Mouse (Mus musculus) CH12.LX (cell line): ENCODE results near the gene Pla2g7. TPM values are rescaled to one million over a fixed set of nuclear protein-coding genes. Genes with fewer than 3 reads are reported as not detected.
A peak's percentile ranks its signal among the peaks of the same experiment; 100 is the strongest.

Source experiments
- DNase-seq: peaks from one replicate; pipeline ENCODE4 v3.0.0-alpha.2; 2013; ENCODE audit errors: extremely low read depth
- H3K27ac ChIP-seq: 2 replicates; pipeline ENCODE4 v1.5.1; 2012; ENCODE audit warnings: low read depth, mild to moderate bottlenecking, control low read depth, moderate library complexity; ENCODE audit not compliant: insufficient read depth
- H3K27me3 ChIP-seq: replicated peaks from 2 replicates; pipeline ENCODE3; 2012; ENCODE audit warnings: inconsistent platforms
- H3K36me3 ChIP-seq, 2 experiments: replicated peaks in 1 of 2; 2 replicates each; pipeline versions ENCODE3 to v1.6.1; 2012; ENCODE audit warnings: inconsistent platforms in 1 of 2, low read length in 1 of 2, mild to moderate bottlenecking in 1 of 2, mixed read lengths in 1 of 2, moderate library complexity in 1 of 2; ENCODE audit not compliant: control insufficient read depth in 1 of 2, insufficient read depth in 1 of 2
- H3K4me1 ChIP-seq, 2 experiments: 2 replicates each; pipeline ENCODE4 v1.6.1; 2012; ENCODE audit warnings: inconsistent platforms in 1 of 2, moderate library complexity in 1 of 2; ENCODE audit not compliant: insufficient read depth in 2 of 2, control insufficient read depth in 1 of 2
- H3K4me2 ChIP-seq: 2 replicates; pipeline ENCODE4 v1.6.1; 2012; ENCODE audit warnings: low read depth, mild to moderate bottlenecking, control low read depth; ENCODE audit not compliant: poor library complexity, insufficient read depth, severe bottlenecking
- H3K4me3 ChIP-seq, 3 experiments: fragments of 150-350 bp in 1 of 3; sonication (generic) in 1 of 3; replicated peaks in 1 of 3; 2 replicates each; pipeline versions ENCODE3 to v1.5.1; 2011 to 2012; ENCODE audit warnings: low read depth in 2 of 3, low read length in 2 of 3, mild to moderate bottlenecking in 2 of 3, moderate library complexity in 2 of 3, control low read depth in 1 of 3, improper control_type of control experiment in 1 of 3, inconsistent platforms in 1 of 3, mixed read lengths in 1 of 3; ENCODE audit not compliant: poor library complexity in 1 of 3
- H3K79me2 ChIP-seq: replicated peaks from 2 replicates; pipeline ENCODE4 v1.6.1; 2012; ENCODE audit warnings: mild to moderate bottlenecking, moderate library complexity; ENCODE audit not compliant: control insufficient read depth, poor library complexity, insufficient read depth, severe bottlenecking; ENCODE audit errors: extremely low read depth
- H3K9ac ChIP-seq: 2 replicates; pipeline ENCODE4 v1.6.1; 2012; ENCODE audit warnings: low read depth, mild to moderate bottlenecking, control low read depth, moderate library complexity; ENCODE audit not compliant: insufficient read depth
- H3K9me3 ChIP-seq: replicated peaks from 2 replicates; pipeline ENCODE3; 2012; ENCODE audit warnings: low read length, inconsistent platforms, mixed read lengths
- CTCF ChIP-seq, 2 experiments: IDR thresholded peaks in 1 of 2; conservative IDR thresholded peaks in 1 of 2; 2 replicates each; pipeline ENCODE4 v1.5.1; 2011 to 2012; ENCODE audit warnings: low read depth in 2 of 2, low read length in 2 of 2, improper control_type of control experiment in 1 of 2, inconsistent platforms in 1 of 2, mild to moderate bottlenecking in 1 of 2, moderate library complexity in 1 of 2
- ELF1 ChIP-seq: IDR thresholded peaks from 2 replicates; pipeline ENCODE4 v1.6.1; 2014; ENCODE audit warnings: low read depth, mild to moderate bottlenecking, inconsistent platforms, low read length, improper control_type of control experiment
- ETS1 ChIP-seq: conservative IDR thresholded peaks from 2 replicates; pipeline ENCODE4 v1.6.1; 2012; ENCODE audit warnings: low read depth, mild to moderate bottlenecking, inconsistent platforms, low read length, improper control_type of control experiment, moderate library complexity
- GABPA ChIP-seq: IDR thresholded peaks from 2 replicates; pipeline ENCODE4 v1.6.1; 2012; ENCODE audit warnings: low read depth, low read length, improper control_type of control experiment, inconsistent platforms; ENCODE audit not compliant: insufficient replicate concordance
- MAFK ChIP-seq: IDR thresholded peaks from 2 replicates; pipeline ENCODE4 v1.6.1; 2011; ENCODE audit warnings: low read length, improper control_type of control experiment; ENCODE audit not compliant: insufficient replicate concordance
- MEF2A ChIP-seq: IDR thresholded peaks from 2 replicates; pipeline ENCODE4 v1.6.1; 2014; ENCODE audit warnings: low read depth, mild to moderate bottlenecking, inconsistent platforms, low read length, improper control_type of control experiment, borderline replicate concordance
- RAD21 ChIP-seq: IDR thresholded peaks from 2 replicates; pipeline ENCODE4 v1.6.1; 2011; ENCODE audit warnings: low read depth, mild to moderate bottlenecking, low read length, improper control_type of control experiment, moderate library complexity
- SMC3 ChIP-seq: IDR thresholded peaks from 2 replicates; pipeline ENCODE4 v1.6.1; 2011; ENCODE audit warnings: low read depth, low read length, improper control_type of control experiment
- TBP ChIP-seq: conservative IDR thresholded peaks from 2 replicates; pipeline ENCODE4 v1.6.1; 2011; ENCODE audit warnings: low read depth, low read length, improper control_type of control experiment
- TCF12 ChIP-seq: IDR thresholded peaks from 2 replicates; pipeline ENCODE4 v1.6.1; 2014; ENCODE audit warnings: low read depth, mild to moderate bottlenecking, inconsistent platforms, low read length, improper control_type of control experiment
- ZKSCAN1 ChIP-seq: IDR thresholded peaks from 2 replicates; pipeline ENCODE4 v1.6.1; 2012; ENCODE audit warnings: low read depth, inconsistent platforms, low read length, improper control_type of control experiment, borderline replicate concordance
- dilution Hi-C: fragments of 300-500 bp; cut with MboI; formaldehyde crosslinking; loops from 2 replicates; pipeline ENCODE4 v1.14.3; 2020; ENCODE audit warnings: low sequenced_read_pairs; ENCODE audit not compliant: extremely low pct_unique_long_range_greater_than_20kb, extremely low pct_ligation_motif_present
- in situ Hi-C: fragments of 300-500 bp; cut with MboI; formaldehyde crosslinking; loops from 3 replicates; pipeline ENCODE4 v1.14.3; 2019; ENCODE audit warnings: low sequenced_read_pairs, low pct_ligation_motif_present, low pct_unique_long_range_greater_than_20kb, mixed read lengths
- polyA plus RNA-seq: library from polyadenylated mRNA; unstranded; fragments of >175 nt; gene quantifications from 2 replicates; pipeline ENCODE4 v1.2.1, GENCODE M21; 2012; ENCODE audit warnings: low read depth; ENCODE audit not compliant: insufficient read length
- total RNA-seq, 2 experiments: library from RNA; depleted of rRNA; stranded (reverse); fragments of 300-350 nt in 1 of 2; fragments of >200 nt in 1 of 2; gene quantifications; 2 replicates each; pipeline ENCODE4 v1.2.3; 2012 to 2014

The Pla2g7 gene
- total and polyA plus RNA-seq, 3 experiments: 0.27 TPM; not detected in 2

- no peaks in the 10 kb centered on the region for H3K27me3 ChIP-seq
- H3K27ac ChIP-seq: no peak overlapping the region
- no peaks in the 10 kb centered on the region for H3K36me3 ChIP-seq
- H3K4me2 ChIP-seq: no peak overlapping the region
- H3K4me1 ChIP-seq: no peaks in the 10 kb centered on the region
- dilution Hi-C loops: no loop called here
- H3K79me2 ChIP-seq: no peaks in the 10 kb centered on the region
- H3K9me3 ChIP-seq: peaks cover 38% of the 10 kb centered on the region
- H3K4me3 ChIP-seq: no peak overlapping the region
- H3K9ac ChIP-seq: no peak overlapping the region
- in situ Hi-C loops: no loop called here
- TF ChIP-seq MEF2A (no peak), MAFK (no peak)
- no peak for DNase-seq
These were observed 30.8 kb downstream of the Pla2g7 start for GRCm38 (mm10) chr17:43598706-43599105.

- Histone ChIP-seq H3K27ac (no peak overlapping the region), H3K4me1 (no peaks in the 10 kb centered on the region), H3K9ac (no peak overlapping the region), H3K9me3 (peaks cover 24% of the 10 kb centered on the region), H3K4me2 (no peak overlapping the region), H3K27me3 (no peaks in the 10 kb centered on the region), H3K36me3 (no peaks in the 10 kb centered on the region), H3K4me3 (no peak overlapping the region), H3K79me2 (no peaks in the 10 kb centered on the region)
- in situ Hi-C loops (no loop called here), dilution Hi-C loops (no loop called here)
- no peak for TF ChIP-seq ZKSCAN1
- TF ChIP-seq TBP: no peak
- TF ChIP-seq ELF1: no peak
- TF ChIP-seq RAD21: peak; percentile 47
- TF ChIP-seq SMC3: peak; percentile 36
- TF ChIP-seq GABPA: no peak
- peak; percentile 54 to 63 for TF ChIP-seq CTCF (conservative IDR thresholded peaks at IDR 0.05 in 1 of 2, IDR thresholded peaks at IDR 0.05 in 1 of 2; ENCODE audit: low read depth in 2 of 2, low read length in 2 of 2)
- peak; percentile 39 for DNase-seq
These were observed 38.8 kb downstream of the Pla2g7 start for GRCm38 (mm10) chr17:43606704-43607103.

DNA sequence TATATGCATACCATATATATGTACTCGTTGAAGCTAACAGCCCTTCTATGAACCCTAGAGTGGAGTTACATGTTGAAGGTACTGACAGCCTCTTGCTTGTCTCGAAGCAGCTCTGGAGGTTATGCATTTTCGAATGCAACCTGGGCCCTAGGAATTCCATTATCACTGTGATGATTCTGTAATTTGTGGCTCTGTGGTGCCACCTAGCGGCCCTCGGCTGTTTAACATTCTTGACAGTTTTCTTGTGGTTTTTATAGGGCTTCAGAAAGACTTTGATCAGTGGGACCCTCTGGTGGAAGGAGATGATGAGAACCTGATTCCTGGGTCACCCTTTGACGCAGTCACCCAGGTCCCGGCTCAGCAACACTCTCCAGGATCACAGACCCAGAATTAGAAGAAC lies 43.7 kb downstream of the Pla2g7 start:
- Histone ChIP-seq H3K27me3 (no peaks in the 10 kb centered on the region), H3K9me3 (peaks cover 23% of the 10 kb centered on the region)
- in situ Hi-C loops: no loop called here
- DNase-seq: peak; percentile 39
- TF ChIP-seq ETS1 (no peak), TCF12 (no peak), RAD21 (peak; percentile 33), CTCF (conservative IDR thresholded peaks at IDR 0.05 in 1 of 2, IDR thresholded peaks at IDR 0.05 in 1 of 2; ENCODE audit: low read depth in 2 of 2, low read length in 2 of 2) (peak; percentile 34 to 50; a peak in 2 of 4 replicates)
- TF ChIP-seq, all 38 proteins: peak for 2
- H3K4me2 ChIP-seq: no peak overlapping the region
- no peaks in the 10 kb centered on the region for H3K4me1 ChIP-seq
- no peak overlapping the region for H3K27ac ChIP-seq
- no peaks in the 10 kb centered on the region for H3K79me2 ChIP-seq
- H3K9ac ChIP-seq: no peak overlapping the region
- dilution Hi-C loops: no loop called here
- no peaks in the 10 kb centered on the region for H3K36me3 ChIP-seq
- no peak overlapping the region for H3K4me3 ChIP-seq
